Mouse (Mus musculus): ENCODE measurements at regions not wholly inside any gene's neighbourhood (a gene's known extent, or its start where the extent isn't known, plus 50 kb on each side); places are given as distances from the start of the nearest gene placed in this dataset.

GRCm38 (mm10) chr1:92343768-92344167 lies 129.9 kb downstream of the Ndufa10 start:
- TF ChIP-seq CTCF (IDR thresholded peaks at IDR 0.05) (no peak), POLR2A (IDR thresholded peaks at IDR 0.05; ENCODE audit: insufficient read depth, low read depth, low read length) (no peak), EP300 (IDR thresholded peaks at IDR 0.05; ENCODE audit: insufficient read depth, low read depth, low read length) (peak; percentile 90)

All from heart, adult 2 months (tissue).